Mouse (Mus musculus) heart, adult 2 months (tissue): ENCODE measurements around the gene Ankrd53. TPM values are rescaled to one million over a fixed set of nuclear protein-coding genes. Genes with fewer than 3 reads are reported as not detected.

Experiments
- DNase-seq, 2 experiments: peaks; one replicate each; pipeline ENCODE4 v3.0.0; 2021
- H3K27ac ChIP-seq: fragments of 200-600 bp; 2 replicates; pipeline ENCODE4 v1.8.1; 2022
- H3K27me3 ChIP-seq: fragments of 200-500 bp; 2 replicates; pipeline ENCODE4 v1.6.1; 2012; ENCODE audit warnings: mild to moderate bottlenecking, low read length, inconsistent platforms, mixed read lengths; ENCODE audit not compliant: control insufficient read depth, insufficient read depth
- H3K36me3 ChIP-seq: fragments of 200-500 bp; 2 replicates; pipeline ENCODE4 v1.6.1; 2012; ENCODE audit warnings: low read length, inconsistent platforms; ENCODE audit not compliant: control insufficient read depth, insufficient read depth
- H3K4me1 ChIP-seq: fragments of 200-500 bp; 2 replicates; pipeline ENCODE4 v1.6.1; 2011; ENCODE audit warnings: low read length; ENCODE audit not compliant: control insufficient read depth, insufficient read depth
- H3K4me3 ChIP-seq: fragments of 200-600 bp; 2 replicates; pipeline ENCODE4 v1.8.1; 2022
- H3K79me2 ChIP-seq: fragments of 200-500 bp; replicated peaks from 2 replicates; pipeline ENCODE4 v1.6.1; 2012; ENCODE audit warnings: mild to moderate bottlenecking, inconsistent platforms, low read length, moderate library complexity, mixed read lengths; ENCODE audit not compliant: control insufficient read depth, insufficient read depth
- H3K9ac ChIP-seq: fragments of 200-500 bp; 2 replicates; pipeline ENCODE4 v1.6.1; 2012; ENCODE audit warnings: low read depth, mild to moderate bottlenecking, control low read depth, inconsistent platforms, low read length, mixed read lengths
- CTCF ChIP-seq: fragments of 200-600 bp; IDR thresholded peaks from 2 replicates; pipeline ENCODE4 v1.8.1; 2022; ENCODE audit warnings: antibody characterized with exemption, mild to moderate bottlenecking, moderate library complexity
- EP300 ChIP-seq: fragments of 200-500 bp; IDR thresholded peaks from 2 replicates; pipeline ENCODE4 v1.6.1; 2011; ENCODE audit warnings: low read depth, low read length, control low read depth; ENCODE audit not compliant: insufficient read depth
- POLR2A ChIP-seq: fragments of 200-500 bp; IDR thresholded peaks from 2 replicates; pipeline ENCODE4 v1.6.1; 2011; ENCODE audit warnings: mild to moderate bottlenecking, low read depth, low read length, control low read depth; ENCODE audit not compliant: insufficient read depth
- WGBS: fragments of 180-500 bp; shearing (Covaris S2); methylation state at CpG from one replicate; pipeline ENCODE4 v1.1.7; 2018; 5-methylcytosine and 5-hydroxymethylcytosine counted together
- intact Hi-C: fragments of 180-260 bp; cut with DNase I; formaldehyde crosslinking; loops from one replicate; pipeline ENCODE4 v1.15.1; 2025
- polyA plus RNA-seq: library from polyadenylated mRNA; depleted of rRNA; stranded (reverse); fragments of >200 nt; gene quantifications from 2 replicates; pipeline ENCODE4 v1.2.3, GENCODE M21; 2012; rRNA removed
- total RNA-seq, 2 experiments: library from RNA; stranded (reverse); gene quantifications; 2 replicates each; pipeline ENCODE4 v1.2.3; 2021

Gene Ankrd53
- total and polyA plus RNA-seq, 3 experiments = 0.12 TPM; not detected in 2

- WGBS = 92% methylated on average over 5 of the region's 5 CpGs
- H3K9ac ChIP-seq = no peak overlapping the region
- TF ChIP-seq POLR2A (no peak), EP300 (no peak), CTCF (no peak)
- no peak overlapping the region for H3K27ac ChIP-seq
- H3K27me3 ChIP-seq = no peaks in the 10 kb centered on the region
- H3K4me1 ChIP-seq = no peaks in the 10 kb centered on the region
- no peaks in the 10 kb centered on the region for H3K36me3 ChIP-seq
- H3K4me3 ChIP-seq = no peak overlapping the region
- intact Hi-C loops = no loop called here
- H3K79me2 ChIP-seq = no peaks in the 10 kb centered on the region
- no peak for DNase-seq
Observed at GRCm38 (mm10) chr6:83802033-83802432, 39.6 kb downstream of the Ankrd53 start.

DNA sequence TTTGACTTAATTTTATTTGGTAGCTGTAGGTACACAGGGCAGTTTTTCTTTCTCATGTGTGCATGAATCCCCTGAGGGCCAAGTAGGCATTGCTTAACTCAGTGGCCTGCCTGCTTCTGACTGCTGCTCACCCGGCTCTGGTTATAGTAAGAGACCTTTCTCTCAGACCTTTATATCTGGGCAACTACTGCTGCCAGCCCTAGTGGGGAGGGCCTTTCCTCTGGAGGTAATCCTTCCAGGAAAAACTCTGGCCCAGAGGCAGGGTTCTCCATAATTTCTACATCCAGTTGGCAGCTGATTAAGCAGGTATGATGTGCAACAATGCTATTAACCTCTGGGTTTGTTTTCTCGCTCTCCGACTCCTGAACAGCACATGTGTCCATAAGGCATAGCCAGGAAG is 40.4 kb downstream of the Ankrd53 start:
- WGBS = 89% methylated on average over 3 of the region's 3 CpGs
- Histone ChIP-seq H3K9ac (no peak overlapping the region), H3K27me3 (no peaks in the 10 kb centered on the region), H3K4me3 (no peak overlapping the region), H3K79me2 (no peaks in the 10 kb centered on the region), H3K27ac (no peak overlapping the region), H3K4me1 (no peaks in the 10 kb centered on the region), H3K36me3 (no peaks in the 10 kb centered on the region)
- no peak for TF ChIP-seq EP300
- no peak for TF ChIP-seq POLR2A
- TF ChIP-seq CTCF = no peak
- intact Hi-C loops = no loop called here
- DNase-seq = no peak

DNA sequence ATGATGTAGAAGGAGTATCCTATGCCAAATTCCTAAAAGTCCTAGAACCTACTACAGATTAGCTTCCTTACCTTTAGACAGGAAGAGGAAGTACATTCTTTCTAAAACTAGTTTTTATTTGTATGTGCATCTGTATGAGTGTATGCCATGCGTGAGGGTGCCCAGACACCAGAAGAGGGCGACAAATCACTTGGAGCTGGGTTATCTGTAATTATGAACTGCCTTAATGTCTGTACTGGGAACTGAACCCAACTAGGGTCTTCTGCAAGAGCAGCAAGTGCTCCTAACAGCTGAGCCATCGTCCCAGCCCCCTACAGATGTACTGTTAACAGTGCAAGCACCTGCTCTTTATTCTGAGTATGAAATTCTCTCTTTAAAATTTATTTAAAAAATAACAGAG is 53.4 kb downstream of the Ankrd53 start:
- Histone ChIP-seq H3K4me3 (no peak overlapping the region), H3K36me3 (no peaks in the 10 kb centered on the region), H3K27ac (no peak overlapping the region), H3K79me2 (no peaks in the 10 kb centered on the region), H3K27me3 (no peaks in the 10 kb centered on the region), H3K9ac (no peak overlapping the region), H3K4me1 (no peaks in the 10 kb centered on the region; the same call in 1 of the 2 replicates)
- no peak for TF ChIP-seq POLR2A
- 0 out of 2 replicates have a peak, but pooled peaks have one; percentile 7 for TF ChIP-seq CTCF
- intact Hi-C loops = no loop called here
- no peak for DNase-seq
- 97% methylated on average over 3 of the region's 3 CpGs for WGBS

Other genes starting within 250 kb of the Ankrd53 start
- gene Actg2, start 226.4 kb upstream of the Ankrd53 start, total RNA-seq = 1 to 10 TPM in 1 of 2 experiments, under 1 TPM in 1; 0.93 to 2.3 TPM
- gene Actg2, start 226.4 kb upstream of the Ankrd53 start, polyA plus RNA-seq = 13.3 and 23.8 TPM in 2 replicates
- gene Stambp, start 189.9 kb upstream of the Ankrd53 start, total RNA-seq = 10 to 100 TPM; 11.9 to 12.9 TPM
- 10.1 and 17.6 TPM in 2 replicates for gene Stambp, start 189.9 kb upstream of the Ankrd53 start, polyA plus RNA-seq
- under 1 TPM; 0.27 to 0.57 TPM for gene Clec4f, start 106.5 kb upstream of the Ankrd53 start, total RNA-seq
- gene Clec4f, start 106.5 kb upstream of the Ankrd53 start, polyA plus RNA-seq = 0.23 TPM in 1 of 2 replicates, not detected in the other
- 1 to 10 TPM in 1 of 2 experiments, under 1 TPM in 1; 0.86 to 1.1 TPM for gene Cd207, start 84.8 kb upstream of the Ankrd53 start, total RNA-seq
- gene Cd207, start 84.8 kb upstream of the Ankrd53 start, polyA plus RNA-seq = 1.6 and 4.2 TPM in 2 replicates
- not detected for gene Vax2, start 51.4 kb upstream of the Ankrd53 start, total RNA-seq
- gene Vax2, start 51.4 kb upstream of the Ankrd53 start, polyA plus RNA-seq = not detected in 2 replicates
- not detected for gene Atp6v1b1, start 19.7 kb upstream of the Ankrd53 start, total RNA-seq
- gene Atp6v1b1, start 19.7 kb upstream of the Ankrd53 start, polyA plus RNA-seq = 1.4 TPM in 1 of 2 replicates, not detected in the other
- gene Tex261, start 13.2 kb downstream of the Ankrd53 start, total RNA-seq = 100 to 1,000 TPM in 1 of 2 experiments, 10 to 100 TPM in 1; 90.6 to 102 TPM
- gene Tex261, start 13.2 kb downstream of the Ankrd53 start, polyA plus RNA-seq = 126 and 156 TPM in 2 replicates
- 10 to 100 TPM; 16.1 to 18.3 TPM for gene Nagk, start 32.3 kb downstream of the Ankrd53 start, total RNA-seq
- 14.1 and 14.2 TPM in 2 replicates for gene Nagk, start 32.3 kb downstream of the Ankrd53 start, polyA plus RNA-seq
- gene Paip2b, start 69.1 kb downstream of the Ankrd53 start, total RNA-seq = 10 to 100 TPM; 35.4 to 39.4 TPM
- gene Paip2b, start 69.1 kb downstream of the Ankrd53 start, polyA plus RNA-seq = 13.4 and 31.8 TPM in 2 replicates
- 10 to 100 TPM; 55.0 to 55.2 TPM for gene Zfp638, start 104.5 kb downstream of the Ankrd53 start, total RNA-seq
- gene Zfp638, start 104.5 kb downstream of the Ankrd53 start, polyA plus RNA-seq = 7.3 and 17.2 TPM in 2 replicates
- 100 to 1,000 TPM in 1 of 2 experiments, 10 to 100 TPM in 1; 87.4 to 100 TPM for gene Dysf, start 245.9 kb downstream of the Ankrd53 start, total RNA-seq
- 51.1 and 66.4 TPM in 2 replicates for gene Dysf, start 245.9 kb downstream of the Ankrd53 start, polyA plus RNA-seq